Mouse (Mus musculus): Measurements from ENCODE around the gene Oas1g. TPM values are rescaled to one million over a fixed set of nuclear protein-coding genes. Genes with fewer than 3 reads are reported as not detected.
"Not testable (repeated sequence)": the region's sequence is repeated elsewhere in the genome, so short reads cannot be mapped to it uniquely, and the experiment has no call there.

Gene Oas1g
- polyA plus RNA-seq, 1 experiment from 2014 or later: 0.19 TPM

DNA sequence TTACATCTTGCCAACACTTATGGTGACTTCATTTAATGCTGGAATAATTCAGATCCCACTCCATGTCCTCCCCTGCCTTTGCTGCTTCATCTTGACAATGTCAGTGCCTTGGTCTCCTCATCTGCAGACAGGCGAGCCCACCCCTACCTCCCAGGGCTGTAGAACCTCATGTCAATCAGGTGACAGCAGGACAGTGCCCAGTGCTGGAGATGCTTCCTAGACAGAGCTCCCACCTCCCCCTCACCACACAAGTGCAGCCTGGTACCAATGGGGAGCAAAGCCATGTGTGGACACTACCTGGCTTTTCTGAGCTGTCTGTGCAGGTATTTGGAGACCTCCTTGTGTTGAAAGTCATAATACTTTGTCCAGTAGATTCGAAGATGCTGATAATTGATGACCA, 8.6 kb downstream of the Oas1g start:
- H3K4me1 ChIP-seq (replicated peaks); H3K36me3 ChIP-seq; H3K27me3 ChIP-seq; H3K4me2 ChIP-seq; H3K9ac ChIP-seq; H3K27ac ChIP-seq; H3K4me3 ChIP-seq; ATAC-seq (ENCODE audit: low FRiP score): not testable (repeated sequence)
- WGBS: 64% methylated on average over 2 of the region's 2 CpGs
- peaks cover 10% of the 10 kb centered on the region for H3K9me3 ChIP-seq

DNA sequence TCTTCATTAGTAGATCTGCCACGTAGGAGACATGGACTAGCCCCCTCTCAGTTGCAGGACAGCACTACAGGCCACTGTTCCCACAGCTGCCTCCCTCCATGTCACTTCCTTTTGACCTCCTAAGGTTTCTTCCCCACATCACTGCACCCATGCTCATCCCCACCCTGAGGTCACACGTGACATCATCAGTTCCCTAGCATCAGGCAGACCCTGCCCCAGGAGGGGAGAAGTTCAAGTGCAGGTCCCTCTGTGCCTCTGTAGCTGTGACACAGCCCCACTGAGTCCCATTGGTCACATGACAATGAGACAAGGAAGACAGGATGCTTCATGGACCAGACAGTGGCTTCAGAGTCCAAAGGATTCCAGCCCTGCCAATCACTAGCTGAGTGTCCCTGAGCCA, 10.0 kb downstream of the Oas1g start:
- whole genome bisulfite sequencing: 86% methylated on average over 2 of the region's 2 CpGs
- not testable (repeated sequence) for H3K27me3 ChIP-seq; H3K27ac ChIP-seq; H3K4me2 ChIP-seq; H3K36me3 ChIP-seq; H3K4me1 ChIP-seq (replicated peaks); H3K4me3 ChIP-seq; ATAC-seq (ENCODE audit: low FRiP score); H3K9ac ChIP-seq
- H3K9me3 ChIP-seq: peaks cover 10% of the 10 kb centered on the region

DNA sequence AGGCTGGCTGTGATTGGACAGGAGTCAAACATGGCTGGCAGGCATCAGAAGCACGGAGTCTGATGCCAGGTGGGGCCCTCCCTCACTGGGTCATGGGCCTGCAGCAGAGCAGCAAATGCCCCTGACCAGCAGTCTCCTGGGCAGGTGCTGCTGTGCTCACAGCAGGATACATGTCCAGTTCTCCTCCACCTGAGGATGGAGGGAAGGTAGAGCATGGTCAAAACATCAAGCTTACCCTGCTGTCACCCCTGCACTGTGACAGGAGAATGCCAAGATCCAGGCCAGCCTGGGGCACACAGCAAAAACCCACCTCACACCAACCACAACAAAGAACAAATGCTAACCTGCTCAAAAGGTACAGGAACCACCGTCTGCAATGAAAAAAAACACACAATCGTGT, 10.6 kb downstream of the Oas1g start:
- not testable (repeated sequence) for H3K4me2 ChIP-seq; ATAC-seq (ENCODE audit: low FRiP score); H3K4me1 ChIP-seq (replicated peaks); H3K9ac ChIP-seq; H3K27ac ChIP-seq; H3K36me3 ChIP-seq; H3K27me3 ChIP-seq; H3K4me3 ChIP-seq
- H3K9me3 ChIP-seq: peaks cover 10% of the 10 kb centered on the region
- WGBS: 82% methylated on average over 2 of the region's 3 CpGs

DNA sequence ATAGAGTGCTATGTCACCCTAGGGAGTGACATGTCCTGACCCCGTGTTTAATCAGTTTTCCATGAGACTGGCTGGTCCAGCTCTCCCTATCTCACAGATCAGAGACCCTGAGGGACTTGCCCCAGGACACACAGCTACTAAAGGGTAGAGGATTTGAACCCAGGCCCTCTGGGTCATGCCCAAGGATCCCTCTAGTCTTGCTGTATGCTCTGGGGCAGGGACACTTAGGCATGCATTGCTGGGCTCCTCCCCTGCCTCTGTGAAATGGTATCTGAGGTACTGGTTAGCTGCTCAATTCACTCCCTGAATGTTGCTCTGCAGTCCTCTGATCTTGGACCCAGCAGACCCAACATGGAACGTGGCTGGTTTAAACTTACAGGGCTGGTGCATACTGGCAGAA, 15.9 kb downstream of the Oas1g start:
- H3K27ac ChIP-seq: no peak overlapping the region
- no peaks in the 10 kb centered on the region for H3K36me3 ChIP-seq
- H3K4me1 ChIP-seq (replicated peaks): no peaks in the 10 kb centered on the region
- no peak overlapping the region for H3K9ac ChIP-seq
- 0 out of 2 replicates have a peak, but pooled peaks cover 2% of the 10 kb centered on the region for H3K27me3 ChIP-seq
- 56% methylated on average over 2 of the region's 2 CpGs for WGBS
- H3K9me3 ChIP-seq: no peaks in the 10 kb centered on the region
- ATAC-seq (ENCODE audit: low FRiP score): no peak
- H3K4me3 ChIP-seq: no peak overlapping the region
- no peak overlapping the region for H3K4me2 ChIP-seq

DNA sequence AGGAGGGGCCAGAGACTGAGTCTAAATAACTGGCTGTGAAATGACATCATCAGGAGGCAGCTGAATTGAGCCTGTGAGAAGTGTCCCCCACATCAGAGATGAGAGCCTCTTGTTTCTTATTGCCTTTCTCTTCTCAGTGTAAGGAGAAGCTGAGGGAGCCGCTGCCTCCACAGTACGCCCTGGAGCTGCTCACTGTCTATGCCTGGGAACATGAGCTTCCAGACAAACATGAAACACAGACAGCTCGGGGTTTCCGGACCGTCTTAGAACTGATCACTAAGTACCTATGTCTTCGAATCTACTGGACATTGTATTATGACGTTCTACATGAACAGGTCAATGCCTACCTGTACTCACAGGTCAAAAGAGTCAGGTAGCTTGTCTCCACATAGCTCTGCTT, 16.6 kb downstream of the Oas1g start:
- Histone ChIP-seq H3K27me3 (0 out of 2 replicates have a peak, but pooled peaks cover 2% of the 10 kb centered on the region), H3K4me2 (no peak overlapping the region), H3K4me3 (no peak overlapping the region), H3K4me1 (replicated peaks) (no peaks in the 10 kb centered on the region), H3K36me3 (no peaks in the 10 kb centered on the region), H3K9ac (no peak overlapping the region), H3K9me3 (no peaks in the 10 kb centered on the region), H3K27ac (no peak overlapping the region)
- WGBS: 91% methylated on average over 7 of the region's 7 CpGs
- no peak for ATAC-seq (ENCODE audit: low FRiP score)

DNA sequence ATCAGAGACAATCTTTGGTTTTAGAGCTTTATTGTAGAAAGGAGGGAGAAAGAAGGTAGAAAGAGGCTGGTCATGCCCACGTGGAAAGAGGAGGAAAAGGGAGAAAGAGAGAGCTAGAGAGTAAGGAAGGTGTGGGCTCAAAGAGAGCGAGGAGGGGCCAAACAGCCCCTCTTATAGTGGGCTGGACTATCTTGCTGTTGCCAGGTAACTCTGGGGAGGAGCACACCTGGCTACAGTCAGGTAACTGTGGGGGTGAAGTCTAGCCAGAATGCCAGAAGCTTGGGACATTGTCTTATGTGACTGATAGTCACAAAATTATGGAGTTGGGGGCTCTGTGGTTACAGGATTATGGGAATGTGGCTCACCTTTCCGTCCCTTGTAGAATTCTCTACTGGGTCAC, 17.3 kb downstream of the Oas1g start:
- Histone ChIP-seq H3K9ac (no peak overlapping the region), H3K9me3 (no peaks in the 10 kb centered on the region), H3K36me3 (no peaks in the 10 kb centered on the region), H3K4me3 (no peak overlapping the region), H3K4me1 (replicated peaks) (no peaks in the 10 kb centered on the region), H3K27ac (no peak overlapping the region), H3K27me3 (0 out of 2 replicates have a peak, but pooled peaks cover 2% of the 10 kb centered on the region), H3K4me2 (no peak overlapping the region)
- no peak for ATAC-seq (ENCODE audit: low FRiP score)
- WGBS: 67% methylated on average over 3 of the region's 3 CpGs

DNA sequence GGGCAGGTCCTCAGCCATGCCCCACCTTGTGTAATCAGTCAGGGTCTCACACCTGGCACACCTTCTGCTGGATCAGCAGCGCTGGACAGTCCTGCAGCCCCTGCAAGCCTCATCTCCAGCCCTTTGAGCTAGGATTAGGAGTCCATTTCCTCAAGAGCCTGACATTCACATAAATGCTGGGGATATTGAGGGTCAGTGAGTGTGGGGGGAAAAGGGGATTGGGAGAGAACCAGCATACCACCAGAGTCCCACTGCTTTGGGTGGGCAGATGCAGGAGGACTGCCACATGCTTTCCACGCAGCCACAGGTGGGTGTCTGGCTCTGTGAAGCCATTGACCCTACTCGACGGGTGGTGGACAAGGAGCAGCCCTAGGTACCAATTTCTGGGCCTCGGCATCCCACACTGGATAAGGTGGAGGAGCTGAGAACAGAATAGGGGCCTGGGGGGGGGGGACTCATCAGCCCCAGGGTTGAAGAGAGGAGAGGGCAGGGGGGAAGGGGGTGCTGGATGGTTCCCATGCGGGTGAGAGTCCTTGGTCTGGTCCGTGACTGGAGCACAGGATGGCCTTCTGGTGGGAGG, 17.9 kb downstream of the Oas1g start:
- Histone ChIP-seq H3K4me3 (no peak overlapping the region), H3K27me3 (0 out of 2 replicates have a peak, but pooled peaks cover 2% of the 10 kb centered on the region), H3K36me3 (no peaks in the 10 kb centered on the region), H3K4me1 (replicated peaks) (no peaks in the 10 kb centered on the region), H3K9me3 (no peaks in the 10 kb centered on the region), H3K27ac (no peak overlapping the region), H3K9ac (no peak overlapping the region), H3K4me2 (no peak overlapping the region)
- 89% methylated on average over 7 of the region's 7 CpGs for WGBS
- no peak for ATAC-seq (ENCODE audit: low FRiP score)

DNA sequence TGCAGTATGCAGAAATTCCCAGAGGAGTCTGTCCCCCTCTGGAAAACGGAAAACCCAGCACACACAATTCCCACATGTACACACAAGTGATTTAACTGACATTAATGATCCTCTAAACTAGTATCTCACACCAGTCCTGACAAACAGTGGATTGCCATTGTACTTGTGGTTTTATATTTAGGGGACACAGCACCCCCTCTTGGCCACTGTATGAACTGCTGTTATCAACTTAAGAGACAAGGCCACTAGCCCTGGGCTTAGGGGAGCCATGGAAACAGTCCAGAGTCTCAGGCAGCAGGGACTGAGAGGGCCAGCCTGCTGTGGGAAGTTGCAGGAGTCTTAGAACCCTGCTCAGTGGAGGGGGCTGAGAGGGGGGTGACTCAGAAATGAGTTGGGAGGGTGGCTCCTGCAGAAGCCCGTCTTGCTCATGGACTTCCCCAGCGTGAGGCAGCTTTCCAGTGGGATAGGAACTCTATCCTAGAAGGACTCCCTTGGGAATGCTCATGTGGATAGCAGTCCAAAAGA, 22.0 kb downstream of the Oas1g start:
- WGBS: 67% methylated on average over 3 of the region's 3 CpGs
- H3K4me2 ChIP-seq: no peak overlapping the region
- no peak overlapping the region for H3K4me3 ChIP-seq
- H3K4me1 ChIP-seq (replicated peaks): no peaks in the 10 kb centered on the region
- no peak overlapping the region for H3K27ac ChIP-seq
- no peaks in the 10 kb centered on the region for H3K9me3 ChIP-seq
- no peak for ATAC-seq (ENCODE audit: low FRiP score)
- H3K27me3 ChIP-seq: 0 out of 2 replicates have a peak, but pooled peaks cover 2% of the 10 kb centered on the region
- no peaks in the 10 kb centered on the region for H3K36me3 ChIP-seq
- H3K9ac ChIP-seq: no peak overlapping the region

DNA sequence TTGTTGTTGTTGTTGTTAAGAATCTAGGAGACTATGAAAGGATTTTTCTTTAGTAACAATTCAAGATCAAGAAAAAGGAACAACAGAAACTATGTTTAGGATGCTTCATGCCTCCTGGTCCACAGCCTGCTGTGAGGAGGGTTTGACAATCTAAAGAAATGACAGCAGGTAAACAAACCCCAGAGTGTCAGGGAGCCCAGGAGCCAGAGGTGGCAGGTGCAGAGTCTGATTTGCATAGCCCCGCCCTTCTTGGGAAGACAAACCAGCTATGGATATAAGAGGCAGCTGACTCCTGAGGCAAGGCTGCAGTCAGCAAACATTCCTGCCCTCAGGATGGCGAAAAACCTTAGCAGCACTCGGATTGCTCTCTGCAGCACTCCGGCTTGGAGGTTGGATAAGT, 26.3 kb downstream of the Oas1g start, which contains the start of gene Oas1h:
Gene Oas1h (plus strand): TSS at position 301 of the 400 bp plus-strand sequence.
- 48% methylated on average over 4 of the region's 4 CpGs for WGBS
- H3K4me3 ChIP-seq: no peak within 1 kb of the TSS
- H3K36me3 ChIP-seq: no peaks in the 10 kb centered on the region
- no peaks in the 10 kb centered on the region for H3K4me1 ChIP-seq (replicated peaks)
- H3K9ac ChIP-seq: no peak within 1 kb of the TSS
- H3K9me3 ChIP-seq: no peaks in the 10 kb centered on the region
- H3K27me3 ChIP-seq: no peaks in the 10 kb centered on the region
- ATAC-seq (ENCODE audit: low FRiP score): no peak
- H3K4me2 ChIP-seq: no peak within 1 kb of the TSS
- no peak within 1 kb of the TSS for H3K27ac ChIP-seq

DNA sequence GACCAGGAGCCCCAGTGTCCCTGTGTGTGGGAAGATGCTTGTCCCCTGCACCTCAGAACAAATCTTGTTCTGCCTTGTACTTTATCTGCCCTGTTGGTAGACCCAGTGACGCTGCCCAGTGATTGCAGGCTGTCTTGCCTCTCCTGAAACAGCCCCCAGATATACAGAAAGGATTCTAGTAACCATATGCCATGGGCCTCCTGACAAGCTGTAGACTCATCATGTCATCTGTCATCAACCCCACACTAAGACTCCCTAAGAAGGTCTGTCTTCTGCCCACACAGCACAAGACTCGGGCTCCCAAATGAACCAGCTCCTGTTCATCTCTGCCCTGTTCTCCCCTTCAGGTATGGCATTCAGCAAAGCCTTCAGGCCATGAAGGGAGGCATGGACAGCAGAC, 28.2 kb downstream of the Oas1g start:
- WGBS: 89% methylated on average over 2 of the region's 2 CpGs
- H3K4me3 ChIP-seq: no peak overlapping the region
- no peak for ATAC-seq (ENCODE audit: low FRiP score)

DNA sequence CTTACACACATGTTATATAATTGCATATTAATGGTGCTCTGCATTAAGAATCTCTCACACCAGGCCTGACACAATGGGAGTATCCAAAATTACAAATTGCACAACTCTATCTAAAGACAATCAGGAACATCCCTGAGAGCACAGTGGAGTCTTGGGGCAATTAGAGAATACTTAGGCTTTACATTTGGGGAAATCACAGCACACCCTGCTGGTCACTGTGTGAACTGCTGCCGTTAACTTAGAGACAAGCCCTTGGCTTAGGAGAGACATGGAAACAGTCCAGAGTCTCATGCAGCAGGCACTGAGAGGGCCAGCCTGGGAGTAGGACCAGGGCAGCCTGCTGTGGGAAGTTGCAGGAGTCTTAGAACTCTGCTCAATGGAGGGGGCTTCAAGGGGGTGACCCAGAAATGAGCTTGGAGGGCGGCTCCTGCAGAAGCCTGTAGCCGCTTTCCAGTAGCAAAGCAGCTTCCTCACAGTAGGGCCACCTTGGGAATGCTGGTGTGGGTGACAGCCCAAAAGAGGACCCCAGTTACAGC, 37.7 kb downstream of the Oas1g start:
- 0 out of 2 replicates have a peak, but pooled peaks cover 3% of the 10 kb centered on the region for H3K27me3 ChIP-seq
- H3K4me1 ChIP-seq (replicated peaks): no peaks in the 10 kb centered on the region
- H3K4me3 ChIP-seq: no peak overlapping the region
- peaks cover 13% of the 10 kb centered on the region for H3K9me3 ChIP-seq
- H3K27ac ChIP-seq: no peak overlapping the region
- no peak overlapping the region for H3K9ac ChIP-seq
- H3K4me2 ChIP-seq: no peak overlapping the region
- H3K36me3 ChIP-seq: no peaks in the 10 kb centered on the region
- 70% methylated on average over 3 of the region's 3 CpGs for WGBS
- no peak for ATAC-seq (ENCODE audit: low FRiP score)

More for the DNA sequence above, 28.2 kb downstream of the Oas1g start:
- H3K9me3 ChIP-seq: peaks cover 6% of the 10 kb centered on the region
- H3K4me1 ChIP-seq (replicated peaks): no peaks in the 10 kb centered on the region
- H3K36me3 ChIP-seq: no peaks in the 10 kb centered on the region
- no peak overlapping the region for H3K9ac ChIP-seq
- no peak overlapping the region for H3K27ac ChIP-seq
- H3K27me3 ChIP-seq: no peaks in the 10 kb centered on the region
- H3K4me2 ChIP-seq: no peak overlapping the region

DNA sequence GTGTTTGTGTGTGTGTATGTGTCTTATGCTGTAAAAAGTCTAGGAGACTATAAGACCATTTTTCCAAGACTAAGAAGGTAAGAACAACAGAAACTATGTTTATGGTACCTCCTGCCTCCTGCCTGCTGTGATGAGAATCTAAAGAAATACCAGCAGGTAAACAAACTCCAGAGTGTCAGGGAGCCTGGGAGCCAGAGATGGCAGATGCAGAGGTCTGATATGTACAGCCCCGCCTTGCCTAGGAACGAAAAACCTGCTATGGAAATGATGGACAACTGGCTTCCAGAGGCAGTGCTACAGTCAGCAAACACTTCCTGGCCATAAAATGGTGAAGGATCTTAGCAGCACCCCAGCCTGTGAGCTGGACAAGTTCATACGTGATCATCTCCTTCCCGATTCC, 40.3 kb downstream of the Oas1g start, which contains the start of gene Oas1f:
Gene Oas1f (plus strand): TSS at position 301 of the 400 bp plus-strand sequence.
- Histone ChIP-seq H3K27me3 (0 out of 2 replicates have a peak, but pooled peaks cover 3% of the 10 kb centered on the region), H3K4me3 (no peak within 1 kb of the TSS), H3K9ac (no peak within 1 kb of the TSS), H3K9me3 (no peaks in the 10 kb centered on the region), H3K27ac (no peak within 1 kb of the TSS), H3K4me2 (no peak within 1 kb of the TSS), H3K4me1 (replicated peaks) (no peaks in the 10 kb centered on the region), H3K36me3 (no peaks in the 10 kb centered on the region)
- WGBS: 84% methylated on average over 4 of the region's 4 CpGs
- ATAC-seq (ENCODE audit: low FRiP score): no peak

DNA sequence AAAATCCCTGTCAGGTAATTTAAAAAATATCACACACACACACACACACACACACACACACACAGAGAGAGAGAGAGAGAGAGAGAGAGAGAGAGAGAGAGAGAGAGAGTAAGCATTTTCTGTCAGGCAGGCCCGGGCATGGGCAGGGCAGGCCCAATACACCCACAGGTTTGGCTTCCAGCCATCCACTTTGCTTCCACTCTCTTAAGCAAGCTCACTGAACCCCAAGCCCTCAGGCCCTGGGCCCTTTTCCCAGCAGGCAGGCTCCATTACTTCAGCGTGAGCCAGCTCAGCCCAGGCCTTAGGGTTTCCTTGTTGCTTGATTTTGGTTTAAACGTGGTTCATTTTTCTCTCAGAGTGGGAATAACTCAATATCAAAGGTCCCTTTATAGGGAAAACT, 42.7 kb downstream of the Oas1g start:
- Histone ChIP-seq H3K36me3 (no peaks in the 10 kb centered on the region), H3K9me3 (no peaks in the 10 kb centered on the region), H3K4me1 (replicated peaks) (no peaks in the 10 kb centered on the region), H3K27me3 (0 out of 2 replicates have a peak, but pooled peaks cover 6% of the 10 kb centered on the region), H3K27ac (no peak overlapping the region), H3K4me2 (no peak overlapping the region), H3K4me3 (no peak overlapping the region), H3K9ac (no peak overlapping the region)
- no peak for ATAC-seq (ENCODE audit: low FRiP score)
- 79% methylated on average over 3 of the region's 3 CpGs for WGBS

All from hindbrain, embryonic 13.5 days (tissue).